Mouse (Mus musculus) myocyte (in vitro differentiated cells): ENCODE measurements at regions not wholly inside any gene's neighbourhood (a gene's known extent, or its start where the extent isn't known, plus 50 kb on each side); places are given as distances from the start of the nearest gene placed in this dataset.

Experiments used
- CEBPB ChIP-seq: IDR thresholded peaks from 2 replicates; pipeline ENCODE4 v1.6.1; 2011; ENCODE audit warnings: mild to moderate bottlenecking, moderate library complexity; ENCODE audit not compliant: poor library complexity, insufficient read depth, severe bottlenecking
- E2F4 ChIP-seq: IDR thresholded peaks from one replicate; pipeline ENCODE4 v1.6.1; 2011; ENCODE audit warnings: mild to moderate bottlenecking, control low read depth, moderate library complexity; ENCODE audit not compliant: insufficient read depth
- MYOG ChIP-seq, 3 experiments: IDR thresholded peaks; one replicate each; pipeline ENCODE4 v1.6.1; 2011; ENCODE audit warnings: control low read depth in 2 of 3, low read depth in 2 of 3, mild to moderate bottlenecking in 2 of 3; ENCODE audit not compliant: insufficient read length in 2 of 3, control insufficient read depth in 1 of 3, insufficient read depth in 1 of 3
- POLR2A ChIP-seq: IDR thresholded peaks from one replicate; pipeline ENCODE4 v1.6.1; 2011; ENCODE audit warnings: low read depth, mild to moderate bottlenecking, control low read depth, moderate library complexity; ENCODE audit not compliant: insufficient read length
- REST ChIP-seq: IDR thresholded peaks from one replicate; pipeline ENCODE4 v1.6.1; 2011; ENCODE audit warnings: mild to moderate bottlenecking, control low read depth, moderate library complexity; ENCODE audit not compliant: insufficient read depth, insufficient read length
- TCF3 ChIP-seq: IDR thresholded peaks from one replicate; pipeline ENCODE4 v1.6.1; 2011; ENCODE audit warnings: low read depth, control low read depth; ENCODE audit not compliant: insufficient read length

GRCm38 (mm10) chr12:107067346-107067745 lies 421.1 kb upstream of the 3110018I06Rik start:
- TF ChIP-seq TCF3 (no peak), POLR2A (no peak), REST (no peak), MYOG (IDR thresholded peaks at IDR 0.05; ENCODE audit: control insufficient read depth in 1 of 3, insufficient read depth in 1 of 3, insufficient read length in 2 of 3, low read depth in 2 of 3) (no peak), E2F4 (no peak), CEBPB (no peak)
